Mouse (Mus musculus) olfactory bulb, adult 2 months (tissue): ENCODE data around the gene Focad.

Experiments
- CTCF ChIP-seq: fragments of 200-500 bp; IDR thresholded peaks from 2 replicates; pipeline ENCODE4 v1.5.1; 2012; ENCODE audit warnings: low read depth, mild to moderate bottlenecking, low read length, moderate library complexity; ENCODE audit not compliant: insufficient read depth
- POLR2A ChIP-seq: fragments of 200-500 bp; IDR thresholded peaks from 2 replicates; pipeline ENCODE4 v1.6.1; 2012; ENCODE audit warnings: mild to moderate bottlenecking, low read depth, low read length, moderate library complexity; ENCODE audit not compliant: insufficient read depth

- TF ChIP-seq POLR2A (no peak), CTCF (no peak)
Observed at GRCm38 (mm10) chr4:88409279-88409678, 314.9 kb downstream of the Focad start.
